Mouse (Mus musculus) limb, embryonic 14.5 days (tissue): ENCODE results near the gene Dcaf15. TPM values are rescaled to one million over a fixed set of nuclear protein-coding genes. Genes with fewer than 3 reads are reported as not detected.

Experiments
- ATAC-seq: fragments of 200-750 bp; cut with Nextera tagmentation; 2 replicates; pipeline ENCODE4 v1.8.0; 2017; ENCODE audit warnings: low read depth, moderate number of reproducible peaks, moderate TSS enrichment; ENCODE audit not compliant: low FRiP score
- DNase-seq: peaks from one replicate; pipeline ENCODE4 v3.0.0-alpha.2; 2015; ENCODE audit warnings: low spot score
- H3K27ac ChIP-seq: fragments of 300-500 bp; sonication (generic); replicated peaks from 2 replicates; pipeline ENCODE4 v1.5.1; 2014; ENCODE audit warnings: low read depth, mild to moderate bottlenecking, low read length, moderate library complexity, mixed read lengths
- H3K27me3 ChIP-seq: fragments of 300-500 bp; sonication (generic); 2 replicates; pipeline ENCODE4 v1.6.1; 2014; ENCODE audit warnings: low read length, mixed read lengths; ENCODE audit not compliant: control insufficient read depth, insufficient read depth
- H3K36me3 ChIP-seq: fragments of 300-500 bp; sonication (generic); 2 replicates; pipeline ENCODE4 v1.6.1; 2014; ENCODE audit warnings: mild to moderate bottlenecking, low read length, moderate library complexity, mixed read lengths; ENCODE audit not compliant: control insufficient read depth, insufficient read depth
- H3K4me1 ChIP-seq: fragments of 300-500 bp; sonication (generic); 2 replicates; pipeline ENCODE4 v1.6.1; 2014; ENCODE audit warnings: antibody characterized with exemption, low read length, mixed read lengths; ENCODE audit not compliant: control insufficient read depth, insufficient read depth
- H3K4me2 ChIP-seq: fragments of 300-500 bp; sonication (generic); replicated peaks from 2 replicates; pipeline ENCODE4 v1.6.1; 2014; ENCODE audit warnings: low read depth, mild to moderate bottlenecking, low read length, moderate library complexity; ENCODE audit not compliant: severe bottlenecking
- H3K4me3 ChIP-seq: fragments of 300-500 bp; sonication (generic); replicated peaks from 2 replicates; pipeline ENCODE4 v1.5.1; 2014; ENCODE audit warnings: low read length
- H3K9ac ChIP-seq: fragments of 300-500 bp; sonication (generic); 2 replicates; pipeline ENCODE4 v1.6.1; 2014; ENCODE audit warnings: mild to moderate bottlenecking, low read depth, low read length, moderate library complexity; ENCODE audit not compliant: severe bottlenecking
- H3K9me3 ChIP-seq: fragments of 300-500 bp; sonication (generic); 2 replicates; pipeline ENCODE4 v1.6.1; 2016; ENCODE audit warnings: low read length; ENCODE audit not compliant: control insufficient read depth
- POLR2A ChIP-seq: fragments of 200-500 bp; IDR thresholded peaks from 2 replicates; pipeline ENCODE4 v1.8.0; 2012; ENCODE audit warnings: inconsistent platforms, mild to moderate bottlenecking, moderate library complexity, borderline replicate concordance; ENCODE audit not compliant: insufficient read depth, insufficient read length; ENCODE audit errors: extremely low read depth
- WGBS: fragments of 180-500 bp; shearing (Covaris S2); extraction: QIAGEN DNeasy Blood & Tissue Kit; methylation state at CpG from one replicate; pipeline ENCODE4 v1.1.7; 2014; 5-methylcytosine and 5-hydroxymethylcytosine counted together
- polyA plus RNA-seq, 2 experiments: library from polyadenylated mRNA; depleted of rRNA in 1 of 2; stranded (reverse) in 1 of 2; unstranded in 1 of 2; fragments of >200 nt; fragmentation: Nextera tagmentation in 1 of 2; extraction: Ambion mirVana in 1 of 2; gene quantifications; 2 replicates each; pipeline versions ENCODE4 v1.2.1 to v1.2.3; 2012 to 2014

Dcaf15 gene
- polyA plus RNA-seq, 2 experiments, result 8.7 to 79.5 TPM

- ATAC-seq, result no peak
- peaks cover 77% of the 10 kb centered on the region for H3K36me3 ChIP-seq
- no peak for TF ChIP-seq POLR2A
These were observed 6.2 kb downstream of the Dcaf15 start for GRCm38 (mm10) chr8:84098376-84098775.

GRCm38 (mm10) chr8:84096061-84096460, 8.5 kb downstream of the Dcaf15 start:
- peaks cover 83% of the 10 kb centered on the region for H3K36me3 ChIP-seq
- H3K4me3 ChIP-seq, result no peak overlapping the region
- no peak overlapping the region for H3K4me2 ChIP-seq
- 71% methylated on average over 8 of the region's 8 CpGs for WGBS
- no peaks in the 10 kb centered on the region for H3K9me3 ChIP-seq
- DNase-seq, result no peak
- no peaks in the 10 kb centered on the region for H3K4me1 ChIP-seq
- no peak overlapping the region for H3K27ac ChIP-seq
- no peaks in the 10 kb centered on the region for H3K27me3 ChIP-seq
- TF ChIP-seq POLR2A, result no peak
- ATAC-seq, result no peak
- no peak overlapping the region for H3K9ac ChIP-seq

More at GRCm38 (mm10) chr8:84098376-84098775, 6.2 kb downstream of the Dcaf15 start:
- DNase-seq, result no peak
- no peak overlapping the region for H3K9ac ChIP-seq
- no peaks in the 10 kb centered on the region for H3K9me3 ChIP-seq
- no peak overlapping the region for H3K4me2 ChIP-seq
- 96% methylated on average over 7 of the region's 7 CpGs for WGBS
- H3K4me1 ChIP-seq, result peaks cover 5% of the 10 kb centered on the region
- H3K27ac ChIP-seq, result no peak overlapping the region
- H3K27me3 ChIP-seq, result no peaks in the 10 kb centered on the region
- H3K4me3 ChIP-seq, result no peak overlapping the region

GRCm38 (mm10) chr8:84090585-84090984, 14.0 kb downstream of the Dcaf15 start:
- no peaks in the 10 kb centered on the region for H3K9me3 ChIP-seq
- ATAC-seq (no peak), DNase-seq (no peak)
- no peaks in the 10 kb centered on the region for H3K27me3 ChIP-seq
- no peak overlapping the region for H3K4me3 ChIP-seq
- no peak overlapping the region for H3K9ac ChIP-seq
- H3K4me2 ChIP-seq, result no peak overlapping the region
- WGBS, result 94% methylated on average over 8 of the region's 8 CpGs
- TF ChIP-seq POLR2A, result no peak
- peaks cover 84% of the 10 kb centered on the region for H3K36me3 ChIP-seq
- no peak overlapping the region for H3K27ac ChIP-seq
- no peaks in the 10 kb centered on the region for H3K4me1 ChIP-seq

GRCm38 (mm10) chr8:84089277-84089676, 15.3 kb downstream of the Dcaf15 start:
- no peaks in the 10 kb centered on the region for H3K27me3 ChIP-seq
- H3K4me1 ChIP-seq, result no peaks in the 10 kb centered on the region
- H3K27ac ChIP-seq, result no peak overlapping the region
- TF ChIP-seq POLR2A, result no peak
- H3K4me2 ChIP-seq, result no peak overlapping the region
- ATAC-seq (no peak), DNase-seq (no peak)
- H3K9me3 ChIP-seq, result no peaks in the 10 kb centered on the region
- WGBS, result 74% methylated on average over 9 of the region's 9 CpGs
- no peak overlapping the region for H3K9ac ChIP-seq
- H3K36me3 ChIP-seq, result peaks cover 82% of the 10 kb centered on the region
- H3K4me3 ChIP-seq, result no peak overlapping the region

GRCm38 (mm10) chr8:84087821-84088220, 16.7 kb downstream of the Dcaf15 start:
- H3K36me3 ChIP-seq, result peaks cover 85% of the 10 kb centered on the region
- H3K4me3 ChIP-seq, result no peak overlapping the region
- H3K4me2 ChIP-seq, result no peak overlapping the region
- H3K27me3 ChIP-seq, result no peaks in the 10 kb centered on the region
- ATAC-seq (no peak), DNase-seq (no peak)
- H3K9me3 ChIP-seq, result no peaks in the 10 kb centered on the region
- H3K27ac ChIP-seq, result no peak overlapping the region
- H3K4me1 ChIP-seq, result no peaks in the 10 kb centered on the region
- no peak overlapping the region for H3K9ac ChIP-seq
- TF ChIP-seq POLR2A, result no peak
- 94% methylated on average over 14 of the region's 14 CpGs for WGBS

- no peak for TF ChIP-seq POLR2A
- peaks cover 85% of the 10 kb centered on the region for H3K36me3 ChIP-seq
- no peak for ATAC-seq
- 90% methylated on average over 7 of the region's 7 CpGs for WGBS
- no peak overlapping the region for H3K4me3 ChIP-seq
- no peak for DNase-seq
- no peak overlapping the region for H3K9ac ChIP-seq
- H3K4me2 ChIP-seq, result no peak overlapping the region
- no peaks in the 10 kb centered on the region for H3K9me3 ChIP-seq
- no peaks in the 10 kb centered on the region for H3K27me3 ChIP-seq
- H3K4me1 ChIP-seq, result no peaks in the 10 kb centered on the region
- no peak overlapping the region for H3K27ac ChIP-seq
These were observed 17.4 kb downstream of the Dcaf15 start for GRCm38 (mm10) chr8:84087156-84087555.
